Mouse (Mus musculus) liver, embryonic 14.5 days (tissue): ENCODE data around the gene Wdr47. TPM values are rescaled to one million over a fixed set of nuclear protein-coding genes. Genes with fewer than 3 reads are reported as not detected.

Experiments used
- ATAC-seq: fragments of 200-750 bp; cut with Nextera tagmentation; 2 replicates; pipeline ENCODE4 v1.8.0; 2017; ENCODE audit warnings: moderate number of reproducible peaks, mild to moderate bottlenecking, moderate library complexity; ENCODE audit not compliant: insufficient read depth
- DNase-seq, 3 experiments: peaks; one replicate each; pipeline ENCODE4 v3.0.0-alpha.2; 2012 to 2013; ENCODE audit warnings: low read depth in 3 of 3, low spot score in 3 of 3
- H3K27ac ChIP-seq: fragments of 300-500 bp; sonication (generic); 2 replicates; pipeline ENCODE4 v1.5.1; 2014; ENCODE audit warnings: moderate library complexity, mild to moderate bottlenecking, control low read depth, inconsistent platforms
- H3K27me3 ChIP-seq: fragments of 300-500 bp; sonication (generic); 2 replicates; pipeline ENCODE4 v1.6.1; 2014; ENCODE audit warnings: mild to moderate bottlenecking, low read length, moderate library complexity; ENCODE audit not compliant: control insufficient read depth, insufficient read depth
- H3K36me3 ChIP-seq: fragments of 300-500 bp; sonication (generic); replicated peaks from 2 replicates; pipeline ENCODE4 v1.6.1; 2014; ENCODE audit warnings: low read depth; ENCODE audit not compliant: control insufficient read depth, insufficient read depth
- H3K4me1 ChIP-seq, 2 experiments: fragments of 200-500 bp in 1 of 2; fragments of 300-500 bp in 1 of 2; sonication (generic) in 1 of 2; replicated peaks; 2 replicates each; pipeline ENCODE4 v1.6.1; 2012 to 2014; ENCODE audit warnings: antibody characterized with exemption in 1 of 2, inconsistent platforms in 1 of 2, low read length in 1 of 2; ENCODE audit not compliant: control insufficient read depth in 2 of 2, insufficient read depth in 2 of 2
- H3K4me2 ChIP-seq: fragments of 300-500 bp; sonication (generic); 2 replicates; pipeline ENCODE4 v1.6.1; 2014; ENCODE audit warnings: low read depth, mild to moderate bottlenecking, control low read depth, moderate library complexity
- H3K4me3 ChIP-seq, 2 experiments: fragments of 200-500 bp in 1 of 2; fragments of 300-500 bp in 1 of 2; sonication (generic) in 1 of 2; 2 replicates each; pipeline ENCODE4 v1.5.1; 2012 to 2014; ENCODE audit warnings: low read depth in 2 of 2, low read length in 2 of 2, mild to moderate bottlenecking in 2 of 2, control low read depth in 1 of 2, inconsistent platforms in 1 of 2, moderate library complexity in 1 of 2; ENCODE audit not compliant: insufficient read depth in 1 of 2
- H3K9ac ChIP-seq: fragments of 300-500 bp; sonication (generic); replicated peaks from 2 replicates; pipeline ENCODE4 v1.6.1; 2014; ENCODE audit warnings: mild to moderate bottlenecking, control low read depth, moderate library complexity
- H3K9me3 ChIP-seq: fragments of 300-500 bp; sonication (generic); 2 replicates; pipeline ENCODE4 v1.6.1; 2016; ENCODE audit warnings: low read length, mixed read lengths; ENCODE audit not compliant: control insufficient read depth
- CTCF ChIP-seq: IDR thresholded peaks from 2 replicates; pipeline ENCODE4 v1.5.1; 2016; ENCODE audit warnings: antibody characterized with exemption, low read depth, control low read depth
- EP300 ChIP-seq: IDR thresholded peaks from 2 replicates; pipeline ENCODE4 v1.6.1; 2016; ENCODE audit warnings: antibody characterized with exemption, low read depth
- WGBS: fragments of 180-500 bp; shearing (Covaris S2); extraction: QIAGEN DNeasy Blood & Tissue Kit; methylation state at CpG from one replicate; pipeline ENCODE4 v1.1.7; 2014; ENCODE audit not compliant: insufficient replicate concordance; 5-methylcytosine and 5-hydroxymethylcytosine counted together
- polyA plus RNA-seq, 2 experiments: library from polyadenylated mRNA; depleted of rRNA in 1 of 2; stranded (reverse) in 1 of 2; unstranded in 1 of 2; fragments of >200 nt; fragmentation: Nextera tagmentation in 1 of 2; extraction: Ambion mirVana in 1 of 2; gene quantifications; 2 replicates each; pipeline versions ENCODE4 v1.2.1 to v1.2.3; 2012 to 2014

Gene Wdr47
- polyA plus RNA-seq, 2 experiments = 1.3 TPM

- Histone ChIP-seq H3K9me3 (no peaks in the 10 kb centered on the region), H3K9ac (peak overlapping the region; percentile 93), H3K4me1 (peaks cover 11 to 12% of the 10 kb centered on the region in 2 experiments), H3K4me2 (peak overlapping the region; percentile 99), H3K27ac (peak overlapping the region; percentile 51), H3K36me3 (no peaks in the 10 kb centered on the region), H3K27me3 (no peaks in the 10 kb centered on the region; the same call in 1 of the 2 replicates), H3K4me3 (peak overlapping the region; percentile 93 to 95)
- TF ChIP-seq EP300 (no peak), CTCF (no peak)
- 36% methylated on average over 18 of the region's 18 CpGs for WGBS
- ATAC-seq (no peak), DNase-seq (no peak)
Measured at GRCm38 (mm10) chr3:108572309-108573010, 18.6 kb upstream of the Wdr47 start.

GRCm38 (mm10) chr3:108574018-108574417 is 17.1 kb upstream of the Wdr47 start:
- ATAC-seq (no peak), DNase-seq (no peak)
- no peaks in the 10 kb centered on the region; the same call in 1 of the 2 replicates for H3K27me3 ChIP-seq
- peaks cover 11 to 12% of the 10 kb centered on the region in 2 experiments for H3K4me1 ChIP-seq
- WGBS = 52% methylated on average over 5 of the region's 5 CpGs
- no peak overlapping the region for H3K4me3 ChIP-seq
- H3K9me3 ChIP-seq = no peaks in the 10 kb centered on the region
- no peak overlapping the region for H3K4me2 ChIP-seq
- no peak overlapping the region for H3K27ac ChIP-seq
- TF ChIP-seq CTCF (no peak), EP300 (no peak)
- H3K9ac ChIP-seq = no peak overlapping the region
- H3K36me3 ChIP-seq = no peaks in the 10 kb centered on the region

- no peak overlapping the region for H3K27ac ChIP-seq
- DNase-seq = no peak
- no peak overlapping the region for H3K4me2 ChIP-seq
- H3K4me3 ChIP-seq = no peak overlapping the region
- no peak overlapping the region for H3K9ac ChIP-seq
- ATAC-seq = no peak
- WGBS = 46% methylated on average over 4 of the region's 4 CpGs
- H3K27me3 ChIP-seq = no peaks in the 10 kb centered on the region
- H3K36me3 ChIP-seq = no peaks in the 10 kb centered on the region
- TF ChIP-seq EP300 (no peak), CTCF (no peak)
- no peaks in the 10 kb centered on the region for H3K4me1 ChIP-seq
- H3K9me3 ChIP-seq = no peaks in the 10 kb centered on the region
Measured at GRCm38 (mm10) chr3:108584580-108584979, 6.5 kb upstream of the Wdr47 start.

GRCm38 (mm10) chr3:108588446-108588845 is 2.6 kb upstream of the Wdr47 start:
- Histone ChIP-seq H3K9ac (no peak overlapping the region), H3K9me3 (no peaks in the 10 kb centered on the region), H3K4me3 (no peak overlapping the region), H3K27me3 (no peaks in the 10 kb centered on the region), H3K4me2 (no peak overlapping the region), H3K27ac (no peak overlapping the region), H3K4me1 (peaks cover 6 to 7% of the 10 kb centered on the region in 2 experiments), H3K36me3 (no peaks in the 10 kb centered on the region)
- TF ChIP-seq CTCF (no peak), EP300 (no peak)
- no peak for ATAC-seq
- 56% methylated on average over 2 of the region's 2 CpGs for WGBS
- DNase-seq = no peak

GRCm38 (mm10) chr3:108591530-108592522 is 747 bp downstream of the Wdr47 start:
- H3K27me3 ChIP-seq = no peaks in the 10 kb centered on the region
- H3K4me1 ChIP-seq = peaks cover 6 to 7% of the 10 kb centered on the region in 2 experiments
- DNase-seq (no peak), ATAC-seq (no peak; the same call in 1 of the 2 replicates)
- peak overlapping the region; percentile 34; the same call in 1 of the 2 replicates for H3K27ac ChIP-seq
- H3K36me3 ChIP-seq = no peaks in the 10 kb centered on the region
- WGBS = under 1% methylated on average over 57 of the region's 61 CpGs
- peak overlapping the region; percentile 98 for H3K4me2 ChIP-seq
- peak overlapping the region; percentile 74 to 77 for H3K4me3 ChIP-seq
- peak overlapping the region; percentile 58 for H3K9ac ChIP-seq
- TF ChIP-seq EP300 = no peak
- TF ChIP-seq CTCF = no peak
- no peaks in the 10 kb centered on the region for H3K9me3 ChIP-seq
